Mouse (Mus musculus) spleen, adult 2 months (tissue): Measurements from ENCODE around the gene Zic4. TPM values are rescaled to one million over a fixed set of nuclear protein-coding genes. Genes with fewer than 3 reads are reported as not detected.

Experiments
- DNase-seq, 2 experiments: peaks; one replicate each; pipeline versions ENCODE4 v3.0.0 to v3.0.0-alpha.2; 2012 to 2021; ENCODE audit warnings: low spot score in 2 of 2, low read depth in 1 of 2
- H3K27ac ChIP-seq: fragments of 200-500 bp; 2 replicates; pipeline ENCODE4 v1.5.1; 2012; ENCODE audit warnings: low read length, inconsistent platforms; ENCODE audit not compliant: insufficient read depth
- H3K27me3 ChIP-seq: fragments of 200-500 bp; 2 replicates; pipeline ENCODE4 v1.6.1; 2012; ENCODE audit warnings: mild to moderate bottlenecking, moderate library complexity, low read length, inconsistent platforms; ENCODE audit not compliant: control insufficient read depth, insufficient read depth
- H3K36me3 ChIP-seq: fragments of 200-500 bp; 2 replicates; pipeline ENCODE4 v1.6.1; 2012; ENCODE audit warnings: mild to moderate bottlenecking, low read length, inconsistent platforms; ENCODE audit not compliant: control insufficient read depth, insufficient read depth
- H3K4me1 ChIP-seq: fragments of 200-500 bp; 2 replicates; pipeline ENCODE4 v1.6.1; 2011; ENCODE audit warnings: inconsistent platforms; ENCODE audit not compliant: control insufficient read depth, insufficient read depth, insufficient read length
- H3K4me3 ChIP-seq: fragments of 200-500 bp; 2 replicates; pipeline ENCODE4 v1.5.1; 2011; ENCODE audit warnings: mild to moderate bottlenecking, inconsistent platforms; ENCODE audit not compliant: insufficient read depth, insufficient read length; ENCODE audit errors: extremely low read depth
- CTCF ChIP-seq: fragments of 200-500 bp; IDR thresholded peaks from 2 replicates; pipeline ENCODE4 v1.5.1; 2011; ENCODE audit warnings: mild to moderate bottlenecking, inconsistent platforms; ENCODE audit not compliant: insufficient read depth, insufficient read length, insufficient replicate concordance; ENCODE audit errors: extremely low read depth
- POLR2A ChIP-seq: fragments of 200-500 bp; IDR thresholded peaks from 2 replicates; pipeline ENCODE4 v1.6.1; 2011; ENCODE audit warnings: low read depth, low read length, inconsistent platforms
- WGBS: fragments of 180-500 bp; shearing (Covaris S2); methylation state at CpG from one replicate; pipeline ENCODE4 v1.1.7; 2018; 5-methylcytosine and 5-hydroxymethylcytosine counted together
- polyA plus RNA-seq: library from polyadenylated mRNA; depleted of rRNA; stranded (reverse); fragments of >200 nt; gene quantifications from 2 replicates; pipeline ENCODE4 v1.2.3, GENCODE M21; 2012

The Zic4 gene
- polyA plus RNA-seq, 1 experiment: not detected

- Histone ChIP-seq H3K36me3 (no peaks in the 10 kb centered on the region), H3K27me3 (peaks cover 22% of the 10 kb centered on the region), H3K27ac (no peak overlapping the region), H3K4me1 (peaks cover 3% of the 10 kb centered on the region; the same call in 1 of the 2 replicates), H3K4me3 (no peak overlapping the region)
- DNase-seq: no peak
- WGBS: 8% methylated on average over 13 of the region's 13 CpGs
- TF ChIP-seq POLR2A: no peak
- no peak for TF ChIP-seq CTCF
These were observed 6.7 kb downstream of the Zic4 start for GRCm38 (mm10) chr9:91368946-91369292.

GRCm38 (mm10) chr9:91369293-91369991 is 7.2 kb downstream of the Zic4 start:
- TF ChIP-seq CTCF (no peak), POLR2A (no peak)
- 11% methylated on average over 26 of the region's 26 CpGs for WGBS
- no peak overlapping the region for H3K4me3 ChIP-seq
- no peaks in the 10 kb centered on the region for H3K36me3 ChIP-seq
- H3K27ac ChIP-seq: no peak overlapping the region
- no peak for DNase-seq
- peaks cover 3% of the 10 kb centered on the region; the same call in 1 of the 2 replicates for H3K4me1 ChIP-seq
- peaks cover 17% of the 10 kb centered on the region for H3K27me3 ChIP-seq

GRCm38 (mm10) chr9:91370191-91370708 is 8.0 kb downstream of the Zic4 start:
- no peaks in the 10 kb centered on the region for H3K4me1 ChIP-seq
- no peak overlapping the region for H3K4me3 ChIP-seq
- H3K27me3 ChIP-seq: peaks cover 11% of the 10 kb centered on the region
- DNase-seq: no peak
- no peak for TF ChIP-seq POLR2A
- no peak for TF ChIP-seq CTCF
- WGBS: 17% methylated on average over 6 of the region's 6 CpGs
- H3K27ac ChIP-seq: no peak overlapping the region
- H3K36me3 ChIP-seq: no peaks in the 10 kb centered on the region

GRCm38 (mm10) chr9:91371011-91371410 is 8.8 kb downstream of the Zic4 start:
- TF ChIP-seq CTCF: no peak
- no peak for TF ChIP-seq POLR2A
- Histone ChIP-seq H3K27ac (no peak overlapping the region), H3K27me3 (peaks cover 8% of the 10 kb centered on the region), H3K4me1 (no peaks in the 10 kb centered on the region), H3K36me3 (no peaks in the 10 kb centered on the region), H3K4me3 (no peak overlapping the region)
- no peak for DNase-seq

GRCm38 (mm10) chr9:91371608-91372007 is 9.4 kb downstream of the Zic4 start:
- no peak for TF ChIP-seq CTCF
- Histone ChIP-seq H3K36me3 (no peaks in the 10 kb centered on the region), H3K27me3 (peaks cover 8% of the 10 kb centered on the region), H3K27ac (no peak overlapping the region), H3K4me1 (no peaks in the 10 kb centered on the region), H3K4me3 (no peak overlapping the region)
- DNase-seq: no peak
- WGBS: 26% methylated on average over 4 of the region's 4 CpGs

- no peak for TF ChIP-seq CTCF
- no peak for TF ChIP-seq POLR2A
- Histone ChIP-seq H3K27ac (no peak overlapping the region), H3K4me3 (no peak overlapping the region), H3K36me3 (no peaks in the 10 kb centered on the region), H3K27me3 (peaks cover 11% of the 10 kb centered on the region), H3K4me1 (no peaks in the 10 kb centered on the region)
- DNase-seq: no peak
- WGBS: 28% methylated on average over 3 of the region's 3 CpGs
These were observed 11.8 kb downstream of the Zic4 start for GRCm38 (mm10) chr9:91373811-91374575.

GRCm38 (mm10) chr9:91374665-91375064 is 12.5 kb downstream of the Zic4 start:
- Histone ChIP-seq H3K4me3 (no peak overlapping the region), H3K36me3 (no peaks in the 10 kb centered on the region), H3K27me3 (peaks cover 7% of the 10 kb centered on the region), H3K27ac (no peak overlapping the region), H3K4me1 (no peaks in the 10 kb centered on the region)
- no peak for DNase-seq
- TF ChIP-seq POLR2A: no peak
- 12% methylated on average over 4 of the region's 4 CpGs for WGBS
